Mouse (Mus musculus): ENCODE results near the gene Hist1h1d. TPM values are rescaled to one million over a fixed set of nuclear protein-coding genes. Genes with fewer than 3 reads are reported as not detected.
"Not testable (repeated sequence)": the region's sequence is repeated elsewhere in the genome, so short reads cannot be mapped to it uniquely, and the experiment has no call there.

The Hist1h1d gene
- polyA plus RNA-seq, 1 experiment from 2014 or later = 0.37 TPM

GRCm38 (mm10) chr13:23532262-23533075 is 20.6 kb upstream of the Hist1h1d start:
- H3K27me3 ChIP-seq (ENCODE audit: insufficient read depth, poor library complexity, severe bottlenecking) = no peaks in the 10 kb centered on the region
- peak overlapping the region; percentile 64 for H3K4me3 ChIP-seq
- 30% methylated on average over 9 of the region's 9 CpGs for WGBS
- H3K27ac ChIP-seq = peak overlapping the region; percentile 98
- H3K9me3 ChIP-seq = no peaks in the 10 kb centered on the region
- H3K4me1 ChIP-seq (replicated peaks) = peaks cover 56% of the 10 kb centered on the region
- H3K36me3 ChIP-seq = no peaks in the 10 kb centered on the region
- peak; percentile 40 for DNase-seq (ENCODE audit: low spot score)

GRCm38 (mm10) chr13:23533560-23534367 is 19.3 kb upstream of the Hist1h1d start, which contains the start of gene Hist1h2af:
Gene Hist1h2af, plus strand, starts transcription at chr13:23533906.
- peak within 1 kb of the TSS; percentile 98 for H3K27ac ChIP-seq
- H3K27me3 ChIP-seq (ENCODE audit: insufficient read depth, poor library complexity, severe bottlenecking); H3K9me3 ChIP-seq; H3K36me3 ChIP-seq: not testable (repeated sequence)
- under 1% methylated on average over 29 of the region's 53 CpGs for WGBS
- DNase-seq (ENCODE audit: low spot score) = peak; percentile 85
- H3K4me1 ChIP-seq (replicated peaks) = peaks cover 58% of the 10 kb centered on the region
- H3K4me3 ChIP-seq = peak within 1 kb of the TSS; percentile 64

GRCm38 (mm10) chr13:23534368-23535131 is 18.5 kb upstream of the Hist1h1d start:
- WGBS = under 1% methylated on average over 15 of the region's 15 CpGs
- DNase-seq (ENCODE audit: low spot score) = peak; percentile 55

GRCm38 (mm10) chr13:23535137-23536075 is 17.7 kb upstream of the Hist1h1d start, which contains the start of gene Hist1h3g:
Gene Hist1h3g, plus strand, starts transcription at chr13:23535422.
- not testable (repeated sequence) for H3K27me3 ChIP-seq (ENCODE audit: insufficient read depth, poor library complexity, severe bottlenecking); H3K36me3 ChIP-seq; H3K9me3 ChIP-seq
- H3K4me1 ChIP-seq (replicated peaks) = peaks cover 47% of the 10 kb centered on the region
- peak within 1 kb of the TSS; percentile 98 for H3K27ac ChIP-seq
- WGBS = under 1% methylated on average over 57 of the region's 62 CpGs
- peak within 1 kb of the TSS; percentile 64 for H3K4me3 ChIP-seq
- peak; percentile 92 for DNase-seq (ENCODE audit: low spot score)

More at GRCm38 (mm10) chr13:23534368-23535131, 18.5 kb upstream of the Hist1h1d start:
- peak overlapping the region; percentile 64 for H3K4me3 ChIP-seq
- H3K27me3 ChIP-seq (ENCODE audit: insufficient read depth, poor library complexity, severe bottlenecking) = no peaks in the 10 kb centered on the region
- H3K27ac ChIP-seq = peak overlapping the region; percentile 98
- peaks cover 51% of the 10 kb centered on the region for H3K4me1 ChIP-seq (replicated peaks)
- no peaks in the 10 kb centered on the region for H3K9me3 ChIP-seq
- no peaks in the 10 kb centered on the region for H3K36me3 ChIP-seq

- Histone ChIP-seq H3K4me3 (peak overlapping the region; percentile 64), H3K9me3 (no peaks in the 10 kb centered on the region), H3K36me3 (no peaks in the 10 kb centered on the region), H3K4me1 (replicated peaks) (peaks cover 47% of the 10 kb centered on the region), H3K27me3 (ENCODE audit: insufficient read depth, poor library complexity, severe bottlenecking) (no peaks in the 10 kb centered on the region), H3K27ac (peak overlapping the region; percentile 98)
- WGBS = 27% methylated on average over 7 of the region's 7 CpGs
- no peak for DNase-seq (ENCODE audit: low spot score)
These were observed 16.8 kb upstream of the Hist1h1d start for GRCm38 (mm10) chr13:23536076-23536822.

- DNase-seq (ENCODE audit: low spot score) = no peak
- peak overlapping the region; percentile 98; the same call in 1 of the 2 replicates for H3K27ac ChIP-seq
- H3K36me3 ChIP-seq = no peaks in the 10 kb centered on the region
- H3K4me1 ChIP-seq (replicated peaks) = peaks cover 47% of the 10 kb centered on the region
- H3K9me3 ChIP-seq = no peaks in the 10 kb centered on the region
- no peaks in the 10 kb centered on the region for H3K27me3 ChIP-seq (ENCODE audit: insufficient read depth, poor library complexity, severe bottlenecking)
- peak overlapping the region; percentile 64 for H3K4me3 ChIP-seq
- WGBS = 83% methylated on average over 3 of the region's 3 CpGs
These were observed 15.9 kb upstream of the Hist1h1d start for GRCm38 (mm10) chr13:23537006-23537710.

- Histone ChIP-seq H3K4me1 (replicated peaks) (peaks cover 42% of the 10 kb centered on the region), H3K27me3 (ENCODE audit: insufficient read depth, poor library complexity, severe bottlenecking) (no peaks in the 10 kb centered on the region), H3K4me3 (no peak overlapping the region; the same call in 1 of the 2 replicates), H3K36me3 (no peaks in the 10 kb centered on the region), H3K27ac (peak overlapping the region; percentile 60), H3K9me3 (no peaks in the 10 kb centered on the region)
- 83% methylated on average over 5 of the region's 5 CpGs for WGBS
- DNase-seq (ENCODE audit: low spot score) = no peak
These were observed 14.8 kb upstream of the Hist1h1d start for GRCm38 (mm10) chr13:23538249-23538648.

GRCm38 (mm10) chr13:23539821-23540220 is 13.2 kb upstream of the Hist1h1d start:
- 76% methylated on average over 1 of the region's 1 CpGs for WGBS
- H3K36me3 ChIP-seq; DNase-seq (ENCODE audit: low spot score); H3K4me3 ChIP-seq; H3K27ac ChIP-seq; H3K27me3 ChIP-seq (ENCODE audit: insufficient read depth, poor library complexity, severe bottlenecking); H3K9me3 ChIP-seq: not testable (repeated sequence)
- H3K4me1 ChIP-seq (replicated peaks) = peaks cover 34% of the 10 kb centered on the region

GRCm38 (mm10) chr13:23541497-23541896 is 11.6 kb upstream of the Hist1h1d start:
- no peak overlapping the region for H3K27ac ChIP-seq
- DNase-seq (ENCODE audit: low spot score) = no peak
- H3K4me3 ChIP-seq = no peak overlapping the region
- WGBS = 84% methylated on average over 3 of the region's 3 CpGs
- no peaks in the 10 kb centered on the region for H3K36me3 ChIP-seq
- H3K9me3 ChIP-seq = no peaks in the 10 kb centered on the region
- H3K27me3 ChIP-seq (ENCODE audit: insufficient read depth, poor library complexity, severe bottlenecking) = no peaks in the 10 kb centered on the region
- peaks cover 31% of the 10 kb centered on the region for H3K4me1 ChIP-seq (replicated peaks)

- H3K27me3 ChIP-seq (ENCODE audit: insufficient read depth, poor library complexity, severe bottlenecking); H3K9me3 ChIP-seq; H3K36me3 ChIP-seq; DNase-seq (ENCODE audit: low spot score): not testable (repeated sequence)
- H3K4me3 ChIP-seq = peak overlapping the region; percentile 57
- WGBS = 9% methylated on average over 3 of the region's 3 CpGs
- H3K27ac ChIP-seq = peak overlapping the region; percentile 95
- peaks cover 23% of the 10 kb centered on the region for H3K4me1 ChIP-seq (replicated peaks)
These were observed 10.7 kb upstream of the Hist1h1d start for GRCm38 (mm10) chr13:23542225-23542980.
